Mouse (Mus musculus) heart, adult 2 months (tissue): Measurements from ENCODE around the gene Kansl2. TPM values are rescaled to one million over a fixed set of nuclear protein-coding genes. Genes with fewer than 3 reads are reported as not detected.

Experiments used
- DNase-seq, 2 experiments: peaks; one replicate each; pipeline ENCODE4 v3.0.0; 2021
- H3K27ac ChIP-seq: fragments of 200-600 bp; 2 replicates; pipeline ENCODE4 v1.8.1; 2022
- H3K27me3 ChIP-seq: fragments of 200-500 bp; 2 replicates; pipeline ENCODE4 v1.6.1; 2012; ENCODE audit warnings: mild to moderate bottlenecking, low read length, inconsistent platforms, mixed read lengths; ENCODE audit not compliant: control insufficient read depth, insufficient read depth
- H3K36me3 ChIP-seq: fragments of 200-500 bp; 2 replicates; pipeline ENCODE4 v1.6.1; 2012; ENCODE audit warnings: low read length, inconsistent platforms; ENCODE audit not compliant: control insufficient read depth, insufficient read depth
- H3K4me1 ChIP-seq: fragments of 200-500 bp; 2 replicates; pipeline ENCODE4 v1.6.1; 2011; ENCODE audit warnings: low read length; ENCODE audit not compliant: control insufficient read depth, insufficient read depth
- H3K4me3 ChIP-seq: fragments of 200-600 bp; 2 replicates; pipeline ENCODE4 v1.8.1; 2022
- H3K79me2 ChIP-seq: fragments of 200-500 bp; replicated peaks from 2 replicates; pipeline ENCODE4 v1.6.1; 2012; ENCODE audit warnings: mild to moderate bottlenecking, inconsistent platforms, low read length, moderate library complexity, mixed read lengths; ENCODE audit not compliant: control insufficient read depth, insufficient read depth
- H3K9ac ChIP-seq: fragments of 200-500 bp; 2 replicates; pipeline ENCODE4 v1.6.1; 2012; ENCODE audit warnings: low read depth, mild to moderate bottlenecking, control low read depth, inconsistent platforms, low read length, mixed read lengths
- CTCF ChIP-seq: fragments of 200-600 bp; IDR thresholded peaks from 2 replicates; pipeline ENCODE4 v1.8.1; 2022; ENCODE audit warnings: antibody characterized with exemption, mild to moderate bottlenecking, moderate library complexity
- EP300 ChIP-seq: fragments of 200-500 bp; IDR thresholded peaks from 2 replicates; pipeline ENCODE4 v1.6.1; 2011; ENCODE audit warnings: low read depth, low read length, control low read depth; ENCODE audit not compliant: insufficient read depth
- POLR2A ChIP-seq: fragments of 200-500 bp; IDR thresholded peaks from 2 replicates; pipeline ENCODE4 v1.6.1; 2011; ENCODE audit warnings: mild to moderate bottlenecking, low read depth, low read length, control low read depth; ENCODE audit not compliant: insufficient read depth
- WGBS: fragments of 180-500 bp; shearing (Covaris S2); methylation state at CpG from one replicate; pipeline ENCODE4 v1.1.7; 2018; 5-methylcytosine and 5-hydroxymethylcytosine counted together
- intact Hi-C: fragments of 180-260 bp; cut with DNase I; formaldehyde crosslinking; loops from one replicate; pipeline ENCODE4 v1.15.1; 2025
- polyA plus RNA-seq: library from polyadenylated mRNA; depleted of rRNA; stranded (reverse); fragments of >200 nt; gene quantifications from 2 replicates; pipeline ENCODE4 v1.2.3, GENCODE M21; 2012
- total RNA-seq, 2 experiments: library from RNA; stranded (reverse); gene quantifications; 2 replicates each; pipeline ENCODE4 v1.2.3; 2021

The Kansl2 gene
- total and polyA plus RNA-seq, 3 experiments: 37.0 to 86.0 (median 74.5) TPM

- peak in 1 of 2 experiments; percentile 31 for DNase-seq
Measured at GRCm38 (mm10) chr15:98533035-98533531, 981 bp downstream of the Kansl2 start.

GRCm38 (mm10) chr15:98532281-98532680 is 1.8 kb downstream of the Kansl2 start:
- TF ChIP-seq POLR2A (no peak), EP300 (no peak), CTCF (no peak)
- no peak for DNase-seq
- Histone ChIP-seq H3K9ac (peak overlapping the region; percentile 36), H3K4me1 (peaks cover 3% of the 10 kb centered on the region), H3K4me3 (peak overlapping the region; percentile 96), H3K79me2 (peaks cover 2% of the 10 kb centered on the region; the same call in 1 of the 2 replicates), H3K36me3 (peaks cover 13% of the 10 kb centered on the region), H3K27ac (peak overlapping the region; percentile 29; the same call in 1 of the 2 replicates), H3K27me3 (no peaks in the 10 kb centered on the region)
- intact Hi-C loops: no loop called here
- 22% methylated on average over 5 of the region's 5 CpGs for WGBS

More at GRCm38 (mm10) chr15:98533035-98533531, 981 bp downstream of the Kansl2 start:
- under 1% methylated on average over 18 of the region's 18 CpGs for WGBS
- peaks cover 9% of the 10 kb centered on the region for H3K36me3 ChIP-seq
- H3K4me1 ChIP-seq: peaks cover 3% of the 10 kb centered on the region
- H3K4me3 ChIP-seq: peak overlapping the region; percentile 96
- H3K27me3 ChIP-seq: no peaks in the 10 kb centered on the region
- intact Hi-C loops: no loop called here
- H3K79me2 ChIP-seq: peaks cover 2% of the 10 kb centered on the region; the same call in 1 of the 2 replicates
- TF ChIP-seq CTCF (no peak), EP300 (no peak), POLR2A (no peak)
- peak overlapping the region; percentile 94 for H3K27ac ChIP-seq
- H3K9ac ChIP-seq: peak overlapping the region; percentile 31

- Histone ChIP-seq H3K79me2 (peaks cover 2% of the 10 kb centered on the region; the same call in 1 of the 2 replicates), H3K9ac (no peak overlapping the region), H3K36me3 (peaks cover 40% of the 10 kb centered on the region), H3K4me1 (peaks cover 3% of the 10 kb centered on the region), H3K4me3 (no peak overlapping the region), H3K27ac (no peak overlapping the region), H3K27me3 (no peaks in the 10 kb centered on the region)
- TF ChIP-seq CTCF (no peak), POLR2A (no peak), EP300 (no peak)
- no peak for DNase-seq
- WGBS: 51% methylated on average over 5 of the region's 5 CpGs
- intact Hi-C loops: no loop called here
Measured at GRCm38 (mm10) chr15:98528066-98528563, 5.9 kb downstream of the Kansl2 start.

GRCm38 (mm10) chr15:98527056-98527771 is 6.8 kb downstream of the Kansl2 start:
- no peak for DNase-seq
- Histone ChIP-seq H3K79me2 (peaks cover 2% of the 10 kb centered on the region; the same call in 1 of the 2 replicates), H3K9ac (no peak overlapping the region), H3K4me1 (peaks cover under 1% of the 10 kb centered on the region), H3K27ac (no peak overlapping the region), H3K36me3 (peaks cover 37% of the 10 kb centered on the region), H3K4me3 (no peak overlapping the region), H3K27me3 (no peaks in the 10 kb centered on the region)
- TF ChIP-seq POLR2A (no peak), EP300 (no peak), CTCF (no peak)
- WGBS: 96% methylated on average over 5 of the region's 5 CpGs
- intact Hi-C loops: no loop called here

GRCm38 (mm10) chr15:98526057-98526456 is 8.0 kb downstream of the Kansl2 start:
- no peak for DNase-seq
- Histone ChIP-seq H3K27me3 (no peaks in the 10 kb centered on the region), H3K36me3 (peaks cover 37% of the 10 kb centered on the region), H3K27ac (no peak overlapping the region), H3K9ac (no peak overlapping the region), H3K79me2 (0 out of 2 replicates have a peak, but pooled peaks cover 2% of the 10 kb centered on the region), H3K4me1 (no peaks in the 10 kb centered on the region; the same call in 1 of the 2 replicates), H3K4me3 (no peak overlapping the region)
- no peak for TF ChIP-seq EP300
- intact Hi-C loops: no loop called here
- WGBS: 57% methylated on average over 5 of the region's 5 CpGs

DNA sequence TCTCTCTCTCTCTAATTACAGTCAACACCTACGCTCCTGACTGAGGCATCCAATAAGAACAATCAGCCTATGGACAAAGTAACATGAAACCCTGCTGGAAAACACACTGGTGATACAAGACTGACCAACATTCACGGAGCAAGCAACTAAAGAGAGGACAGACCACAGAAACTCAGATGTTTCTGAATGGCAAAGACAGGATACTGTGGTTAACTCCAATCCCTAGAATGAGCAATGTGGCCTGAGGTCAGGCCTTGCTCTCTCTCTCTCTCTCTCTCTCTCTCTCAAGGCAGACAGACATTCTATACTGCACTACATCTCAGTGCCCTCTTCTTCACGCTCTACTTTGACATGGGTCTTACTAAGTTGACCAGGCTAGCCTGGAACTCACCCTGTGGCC is 12.8 kb downstream of the Kansl2 start:
- intact Hi-C loops: no loop called here
- H3K9ac ChIP-seq: no peak overlapping the region
- WGBS: 81% methylated on average over 3 of the region's 3 CpGs
- TF ChIP-seq CTCF (no peak), EP300 (no peak), POLR2A (no peak)
- H3K27me3 ChIP-seq: no peaks in the 10 kb centered on the region
- no peak overlapping the region for H3K4me3 ChIP-seq
- H3K4me1 ChIP-seq: no peaks in the 10 kb centered on the region; the same call in 1 of the 2 replicates
- no peaks in the 10 kb centered on the region for H3K79me2 ChIP-seq
- peaks cover 24% of the 10 kb centered on the region for H3K36me3 ChIP-seq
- DNase-seq: no peak
- no peak overlapping the region for H3K27ac ChIP-seq
